Comparison of ENCODE assay signal across 8 mouse cellular contexts in genomic region chr4:43763410-43763809, GRCm38 (mm10). TPM values are rescaled to one million over a fixed set of nuclear protein-coding genes. Genes with fewer than 3 reads are reported as not detected.
DNase-seq lines count a peak whose midpoint lies in the region; ATAC-seq lines count a peak whose summit lies in the region.

No protein-coding gene starts in this region.

- 0 out of 2 replicates have a peak, but pooled peaks have one; percentile 26 for ATAC-seq in cerebellum, adult (ENCODE audit: insufficient number of reproducible peaks, low FRiP score, low TSS enrichment)

- no peak for DNase-seq in cerebellum, adult 11-12 months
- peak; percentile 65 for DNase-seq in 416B (ENCODE audit: low read depth)
- peak; percentile 50 for DNase-seq in c-Kit-positive CD71-negative TER-119-negative erythroid progenitor cells, embryonic 14.5 days (ENCODE audit: low read depth)
- peak; percentile 22 to 81 for DNase-seq in frontal cortex, adult 2 months (ENCODE audit: extremely low spot score in 1 of 2, low spot score in 1 of 2)
- DNase-seq in kidney, postnatal 14 days, result peak; percentile 65
- DNase-seq in lung, adult 18-20 months, result peak; percentile 71 to 72
- DNase-seq in right cerebral cortex, postnatal 4 days, result peak; percentile 55

RNA-seq across cellular contexts. Expression of gene Olfr159, which starts 7.4 kb away (rescaled TPM):
- not detected in 2 replicates for polyA plus RNA-seq in frontal cortex, adult 2 months (2012; rRNA removed)

RNA-seq across cellular contexts. Expression of gene Spaar, which starts 33.6 kb away (rescaled TPM):
- polyA plus RNA-seq in frontal cortex, adult 2 months (2012; rRNA removed), result 0.97 and 1.2 TPM in 2 replicates

RNA-seq across cellular contexts. Expression of gene Hrct1, which starts 36.4 kb away (rescaled TPM):
- 1.9 and 2.8 TPM in 2 replicates for polyA plus RNA-seq in frontal cortex, adult 2 months (2012; rRNA removed)

RNA-seq across cellular contexts. Expression of gene Olfr71, which starts 53.4 kb away (rescaled TPM):
- not detected in 2 replicates for polyA plus RNA-seq in frontal cortex, adult 2 months (2012; rRNA removed)
